Mouse (Mus musculus) urinary bladder, postnatal 14 days (tissue): ENCODE measurements around the gene Cisd3.

ENCODE experiments used
- DNase-seq: peaks from one replicate; pipeline ENCODE4 v3.0.0; 2021; ENCODE audit warnings: low spot score

The Cisd3 gene

DNA sequence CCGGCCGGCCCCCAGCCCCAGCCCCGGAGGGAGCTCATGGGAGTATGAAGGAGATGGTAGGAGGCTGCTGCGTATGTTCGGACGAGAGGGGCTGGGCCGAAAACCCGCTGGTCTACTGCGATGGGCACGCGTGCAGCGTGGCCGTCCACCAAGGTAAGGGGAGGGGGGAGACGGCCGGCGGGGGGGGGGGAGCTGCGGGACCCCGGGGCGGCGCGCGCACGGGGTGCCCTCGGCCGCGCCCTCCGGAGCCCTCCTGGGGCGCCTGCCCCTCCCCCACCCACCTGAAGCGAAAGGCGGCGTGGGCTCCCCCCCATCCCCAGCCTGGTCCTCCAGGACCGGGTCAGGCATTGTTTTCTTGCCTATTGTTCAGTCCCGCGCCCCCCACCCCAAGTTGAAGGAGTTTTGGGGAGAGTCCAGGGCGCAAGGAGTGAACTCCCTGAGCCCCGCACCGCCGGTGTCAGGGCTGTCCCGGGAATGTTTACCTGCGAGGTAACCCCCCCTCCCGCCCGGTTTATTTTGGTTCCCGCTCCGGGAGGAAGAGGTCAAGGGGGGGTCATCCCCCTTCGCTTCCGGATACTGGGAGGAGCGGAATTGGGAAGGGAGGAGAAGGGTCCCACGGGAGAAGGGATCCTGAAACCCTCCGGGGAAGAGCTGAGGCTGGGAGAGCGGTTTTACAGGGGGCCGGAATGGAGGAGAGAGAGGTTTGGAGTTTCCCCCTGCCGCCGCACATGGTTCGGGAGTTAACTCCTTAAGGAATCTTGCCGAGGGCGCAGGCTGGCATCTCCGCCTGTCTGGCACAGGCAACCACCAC lies 21.9 kb upstream of the Cisd3 start:
- DNase-seq = peak; percentile 50

DNA sequence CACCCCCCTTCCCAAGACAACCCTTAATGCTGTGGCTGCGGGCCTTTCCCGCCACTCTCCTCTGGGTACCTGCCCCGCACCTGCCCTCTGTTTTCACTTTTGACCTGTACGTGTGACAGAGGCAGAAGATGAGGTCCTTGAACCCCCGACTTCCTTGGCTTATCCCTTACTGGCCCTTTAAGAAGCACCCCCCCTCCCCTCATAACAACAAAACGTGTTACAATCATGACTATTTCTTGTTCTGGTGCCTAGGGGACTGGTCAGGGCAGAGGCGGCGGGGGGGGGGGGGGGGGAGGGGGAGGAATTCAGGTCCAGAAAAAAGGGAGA lies 21.3 kb upstream of the Cisd3 start:
- DNase-seq = no peak

DNA sequence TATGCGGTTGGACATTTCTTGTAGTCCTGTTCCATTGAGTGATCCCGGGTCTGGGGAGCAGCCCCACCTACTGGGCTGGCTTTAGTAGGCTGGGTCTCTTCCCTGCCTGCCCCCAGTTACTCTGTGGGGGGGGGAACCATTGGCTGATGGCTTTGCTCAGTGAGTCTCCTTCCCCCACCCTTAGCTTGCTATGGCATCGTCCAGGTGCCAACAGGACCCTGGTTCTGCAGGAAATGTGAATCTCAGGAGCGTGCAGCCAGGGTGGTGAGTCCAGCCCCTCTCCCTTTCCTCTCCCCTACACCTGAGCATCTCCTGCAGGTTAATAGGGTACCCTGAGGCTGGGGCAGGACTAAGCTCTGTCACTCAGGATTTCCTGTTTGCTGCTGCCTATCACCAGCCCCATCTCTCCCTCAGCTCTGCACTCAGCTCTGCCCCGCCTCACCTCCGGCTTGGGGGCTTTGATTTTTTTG lies 20.8 kb upstream of the Cisd3 start:
- no peak for DNase-seq

DNA sequence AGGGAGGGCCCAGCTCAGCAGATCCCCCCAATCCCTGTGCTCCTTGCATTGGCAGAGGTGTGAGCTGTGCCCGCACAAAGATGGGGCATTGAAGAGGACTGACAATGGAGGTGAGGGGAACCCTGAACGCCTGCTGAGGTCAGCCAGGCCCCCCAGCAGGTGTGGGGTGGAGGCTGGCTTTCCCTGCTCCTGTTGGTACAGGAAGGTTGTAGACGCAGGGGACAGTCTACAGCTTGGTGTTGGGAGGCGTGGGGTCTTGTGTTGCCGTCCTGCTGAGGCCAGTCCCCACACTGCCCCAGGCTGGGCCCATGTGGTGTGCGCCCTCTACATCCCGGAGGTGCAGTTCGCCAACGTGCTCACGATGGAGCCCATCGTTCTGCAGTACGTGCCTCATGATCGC lies 20.2 kb upstream of the Cisd3 start:
- DNase-seq = no peak

DNA sequence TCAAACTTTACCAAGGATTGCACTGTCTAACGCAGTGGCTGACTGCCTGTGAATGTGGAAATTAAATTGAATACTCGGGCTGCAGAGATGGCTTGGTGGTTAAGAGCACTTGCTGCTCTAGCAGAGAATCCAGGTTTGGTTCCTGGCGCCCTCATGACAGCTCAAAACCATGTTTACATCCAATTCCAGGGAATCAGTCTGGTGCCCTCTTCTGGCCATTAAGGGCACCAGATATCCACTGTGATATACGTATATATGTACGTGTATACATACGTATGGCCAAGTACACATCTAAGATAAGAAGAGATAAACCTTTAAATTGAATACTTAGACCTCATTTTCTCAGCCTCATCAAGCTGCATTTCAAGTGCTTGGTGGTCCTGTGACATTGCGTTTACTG lies 19.4 kb upstream of the Cisd3 start:
- no peak for DNase-seq

DNA sequence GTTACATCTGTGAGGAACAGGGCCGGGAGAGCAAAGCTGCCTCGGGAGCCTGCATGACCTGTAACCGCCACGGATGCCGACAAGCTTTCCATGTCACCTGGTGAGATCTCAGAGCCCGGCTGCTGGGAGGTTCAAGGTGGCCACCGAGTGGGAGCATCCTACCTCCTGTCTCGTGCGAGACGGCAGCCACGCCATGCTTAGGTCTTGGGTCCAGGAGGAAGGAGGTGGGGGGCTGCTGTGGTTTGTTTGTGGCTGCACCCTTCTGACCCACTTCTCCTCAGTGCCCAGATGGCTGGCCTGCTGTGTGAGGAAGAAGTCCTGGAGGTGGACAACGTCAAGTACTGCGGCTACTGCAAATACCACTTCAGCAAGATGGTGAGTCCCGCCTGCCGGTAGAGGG lies 18.8 kb upstream of the Cisd3 start:
- DNase-seq = no peak

DNA sequence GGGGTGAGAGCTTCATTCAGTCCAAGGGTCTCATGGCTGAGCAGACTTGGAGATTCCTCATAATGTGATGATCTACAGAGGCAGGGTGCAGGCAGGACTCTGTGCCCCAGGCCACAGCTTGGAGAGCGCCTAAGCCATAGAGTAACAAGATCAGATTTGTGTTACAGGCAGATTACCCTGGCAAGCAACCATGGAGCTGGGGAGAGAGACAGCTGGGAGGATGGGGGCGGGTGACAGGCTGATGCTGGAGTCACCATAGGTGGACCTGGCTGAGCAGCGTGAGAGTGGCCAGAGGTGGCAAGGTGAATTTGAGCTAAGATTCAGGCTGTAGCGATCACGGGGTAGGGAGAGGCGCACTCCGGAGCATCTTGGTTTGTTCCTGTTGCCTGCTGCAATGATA lies 17.5 kb upstream of the Cisd3 start:
- no peak for DNase-seq

DNA sequence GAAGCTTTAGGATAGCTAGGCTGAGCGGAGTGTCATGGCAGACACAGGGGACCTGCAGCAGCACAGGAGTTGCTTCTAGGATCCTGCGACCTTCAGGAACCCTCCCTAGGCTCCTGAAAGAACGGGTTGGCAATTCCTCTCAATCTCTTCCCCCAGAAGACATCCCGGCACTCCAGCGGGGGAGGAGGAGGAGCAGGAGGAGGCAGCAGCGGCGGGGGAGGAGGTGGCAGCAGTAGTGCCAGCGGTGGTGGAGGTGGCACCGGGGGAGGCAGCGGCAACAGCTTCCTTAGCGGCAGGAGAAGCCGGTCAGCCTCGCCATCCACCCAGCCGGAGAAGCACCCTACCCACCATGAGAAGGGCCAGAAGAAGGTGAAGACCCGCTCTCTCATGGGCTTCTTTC lies 16.4 kb upstream of the Cisd3 start:
- DNase-seq = no peak

DNA sequence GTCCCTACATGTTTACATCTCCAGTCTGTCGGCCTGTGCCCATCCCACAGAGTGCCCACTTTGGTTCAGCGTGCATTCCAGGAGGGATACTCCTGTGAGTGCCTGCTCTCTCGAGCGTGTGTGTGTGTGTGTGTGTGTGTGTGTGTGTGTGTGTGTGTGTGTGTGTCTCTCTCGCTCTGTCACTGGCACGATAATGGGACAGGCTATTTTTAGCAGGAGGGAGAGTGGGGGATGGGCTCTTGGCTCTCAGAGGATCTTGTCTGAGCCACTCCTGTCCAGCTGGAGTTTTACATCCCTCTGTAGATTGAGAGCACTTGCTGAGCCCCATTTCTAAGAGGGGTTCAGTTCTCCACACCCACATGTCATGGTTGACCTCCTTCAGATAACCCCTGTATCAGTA lies 15.8 kb upstream of the Cisd3 start:
- DNase-seq = peak; percentile 32

DNA sequence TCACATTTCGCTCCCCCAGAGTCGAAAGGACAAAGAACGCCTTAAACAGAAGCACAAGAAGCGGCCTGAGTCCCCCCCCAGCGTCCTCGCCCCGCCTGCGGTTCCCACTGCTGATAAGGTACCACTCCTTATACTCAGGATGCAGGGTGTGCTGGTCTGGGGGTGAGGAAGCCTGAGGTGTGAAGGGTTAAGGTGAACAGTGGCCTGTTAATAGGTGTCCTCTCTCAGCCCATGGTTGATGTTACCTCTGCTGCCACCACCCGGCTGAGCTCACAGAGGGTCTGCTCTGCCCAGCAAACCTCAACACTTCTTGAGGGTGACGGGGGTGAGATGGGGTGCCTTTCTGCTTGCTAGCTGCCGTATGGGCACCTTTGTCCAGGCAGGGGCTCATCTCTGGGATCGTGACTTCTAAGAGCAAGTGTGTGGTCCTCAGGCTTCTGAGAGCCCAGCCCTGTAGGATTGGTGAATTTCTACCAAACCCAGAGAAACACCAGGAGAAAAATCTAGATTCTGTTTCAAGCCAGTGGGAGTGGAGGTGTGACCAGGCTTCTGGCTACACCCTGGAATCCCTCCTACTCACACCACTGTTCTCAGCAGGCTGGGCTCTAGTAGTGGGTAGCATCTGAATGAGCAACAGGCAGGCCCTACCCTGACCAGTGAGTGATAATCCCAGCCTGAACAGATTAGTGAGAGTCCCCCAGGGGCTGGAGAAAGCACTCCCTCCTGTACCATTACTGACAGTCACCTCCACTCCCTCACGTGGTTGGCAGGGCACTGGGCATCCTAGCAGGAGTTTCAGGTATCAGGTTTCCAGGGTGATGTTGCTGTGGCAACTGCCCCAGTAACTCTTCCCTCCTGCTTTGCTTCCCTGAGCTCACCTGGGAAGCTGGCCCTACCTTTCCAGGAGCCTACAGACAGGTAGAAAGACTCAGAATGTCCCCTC lies 15.1 kb upstream of the Cisd3 start:
- DNase-seq = no peak

DNA sequence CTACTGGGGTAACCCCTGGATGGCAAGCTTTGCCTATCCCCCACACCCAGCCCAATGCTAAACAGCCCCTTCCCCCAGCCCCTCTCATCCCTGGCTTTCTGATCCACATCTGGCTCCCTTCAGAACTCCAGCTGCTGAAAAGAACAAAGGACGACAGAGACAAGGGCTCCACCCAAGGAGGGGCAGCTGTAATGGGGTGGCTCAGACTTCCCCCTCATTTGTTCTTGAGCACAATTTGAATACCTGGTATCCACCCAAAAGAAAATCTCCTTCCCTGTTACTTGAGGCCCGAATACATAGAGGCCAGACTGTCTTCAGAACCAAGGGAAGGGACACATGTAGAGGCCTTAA lies 14.5 kb upstream of the Cisd3 start:
- no peak for DNase-seq

DNA sequence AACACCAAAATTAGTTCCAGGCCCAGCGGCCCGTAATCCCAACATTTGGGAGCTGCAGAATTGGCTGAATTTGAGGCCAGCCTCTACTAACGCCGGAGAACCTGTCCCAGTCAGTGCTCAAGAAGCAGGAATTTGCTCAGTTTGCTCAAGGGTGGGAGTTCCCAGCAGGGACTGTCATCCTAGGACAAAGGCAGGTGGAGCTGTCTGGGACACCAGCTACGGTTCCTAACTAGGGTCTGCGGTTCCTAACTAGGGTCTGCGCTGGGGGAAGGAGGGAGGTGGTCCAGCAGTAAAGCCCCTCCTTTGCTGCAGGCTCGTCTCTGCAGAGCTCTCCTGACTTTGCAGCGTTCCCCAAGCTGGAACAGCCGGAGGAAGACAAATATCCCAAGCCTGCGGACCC lies 12.5 kb upstream of the Cisd3 start:
- DNase-seq = no peak

DNA sequence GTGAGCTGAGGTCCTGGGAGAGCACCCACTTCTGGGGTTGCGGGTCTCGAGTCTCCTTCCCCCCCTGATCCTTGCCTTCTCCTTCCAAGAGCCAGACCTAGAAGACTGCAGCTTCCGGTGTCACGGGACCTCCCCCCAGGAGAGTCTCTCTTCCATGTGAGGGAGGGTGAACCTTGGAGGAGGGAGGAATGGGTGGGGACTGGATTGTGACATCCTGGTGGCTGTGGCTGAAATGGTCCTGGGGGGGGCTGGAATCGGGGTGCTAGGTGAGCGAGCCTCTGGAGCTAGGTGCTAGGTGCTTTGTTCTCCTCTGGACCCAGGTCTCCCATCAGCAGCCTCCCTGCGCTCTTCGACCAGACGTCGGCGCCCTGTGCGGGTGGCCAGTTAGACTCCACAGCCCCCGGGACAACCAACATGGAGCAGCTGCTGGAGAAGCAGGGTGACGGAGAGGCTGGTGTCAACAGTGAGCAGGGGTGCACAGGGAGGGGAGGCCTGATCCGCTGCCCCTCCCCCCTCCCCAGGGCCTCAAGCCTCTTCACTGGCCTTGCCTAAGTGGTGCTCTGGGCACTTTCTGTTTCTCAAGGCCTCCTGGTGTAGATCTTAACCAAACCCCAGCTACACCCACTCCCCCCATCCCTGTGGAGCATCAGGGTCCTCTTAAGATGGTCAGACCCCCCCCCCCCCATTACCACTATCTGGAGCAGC lies 9.4 kb upstream of the Cisd3 start:
- DNase-seq = no peak

DNA sequence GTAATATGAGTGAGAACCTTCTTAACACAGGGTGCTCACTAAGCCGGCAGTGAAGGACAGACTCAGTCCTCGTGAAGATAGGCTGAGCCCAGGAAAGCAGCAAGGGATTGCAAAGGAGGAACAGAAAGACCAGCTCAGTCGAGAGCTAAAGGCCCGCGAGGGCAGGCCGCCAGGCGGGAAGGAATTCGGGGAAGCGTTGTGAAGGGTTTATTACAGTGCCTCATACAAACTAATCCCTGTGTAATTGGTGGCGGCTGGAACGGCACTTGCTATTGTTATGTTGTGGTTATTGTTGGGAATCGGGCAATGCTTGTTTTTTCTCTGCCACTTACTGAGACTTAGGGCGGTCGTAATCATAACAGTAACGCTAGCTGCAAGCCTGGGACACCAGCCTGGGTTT lies 8.2 kb upstream of the Cisd3 start:
- no peak for DNase-seq

DNA sequence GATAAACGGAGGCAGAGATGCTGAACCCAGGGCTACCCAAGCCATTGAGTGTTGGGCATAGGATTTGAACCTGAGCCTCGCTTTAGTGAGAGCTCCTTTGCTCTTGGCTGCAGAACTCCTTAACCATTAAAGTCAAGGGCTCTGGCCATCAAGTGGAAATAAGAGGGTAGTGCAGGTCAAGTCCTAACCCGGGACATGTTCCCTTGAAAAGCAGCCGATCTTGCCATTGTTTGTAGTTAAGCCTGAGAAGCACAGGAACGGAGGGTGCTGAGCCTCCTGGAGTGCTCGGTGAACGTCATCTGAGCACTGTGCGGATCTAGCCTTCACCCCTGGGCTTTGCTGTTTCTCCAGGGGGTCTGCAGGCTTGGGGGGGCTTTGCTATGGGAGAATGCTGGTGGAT lies 7.8 kb upstream of the Cisd3 start:
- DNase-seq = no peak

DNA sequence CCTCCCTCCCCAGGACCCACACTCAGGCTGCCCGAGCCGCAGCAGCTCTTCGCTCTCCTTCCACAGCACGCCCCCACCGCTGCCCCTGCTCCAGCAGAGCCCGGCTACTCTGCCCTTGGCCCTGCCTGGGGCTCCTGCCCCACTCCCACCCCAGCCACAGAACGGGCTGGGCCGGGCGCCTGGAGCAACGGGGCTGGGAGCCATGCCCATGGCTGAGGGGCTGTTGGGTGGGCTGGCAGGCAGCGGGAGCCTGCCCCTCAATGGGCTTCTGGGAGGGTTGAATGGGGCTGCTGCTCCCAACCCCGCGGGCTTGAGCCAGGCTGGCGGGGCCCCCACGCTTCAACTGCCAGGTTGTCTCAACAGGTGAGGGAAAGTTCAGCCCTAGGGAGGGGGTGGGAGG lies 7.3 kb upstream of the Cisd3 start:
- DNase-seq = no peak

DNA sequence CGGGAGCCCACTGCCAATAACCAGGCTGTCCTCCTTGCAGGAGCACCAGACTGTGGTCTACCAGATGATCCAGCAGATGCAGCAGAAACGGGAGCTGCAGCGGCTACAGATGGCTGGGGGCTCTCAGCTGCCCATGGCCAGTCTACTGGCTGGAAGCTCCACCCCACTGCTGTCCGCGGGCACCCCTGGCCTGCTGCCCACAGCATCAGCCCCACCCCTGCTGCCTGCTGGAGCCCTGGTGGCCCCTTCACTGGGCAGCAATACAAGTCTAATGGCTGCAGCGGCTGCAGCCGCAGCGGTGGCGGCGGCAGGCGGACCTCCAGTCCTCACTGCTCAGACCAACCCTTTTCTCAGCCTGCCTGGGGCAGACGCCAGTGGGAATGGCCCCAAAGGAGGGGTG lies 5.2 kb upstream of the Cisd3 start:
- no peak for DNase-seq

DNA sequence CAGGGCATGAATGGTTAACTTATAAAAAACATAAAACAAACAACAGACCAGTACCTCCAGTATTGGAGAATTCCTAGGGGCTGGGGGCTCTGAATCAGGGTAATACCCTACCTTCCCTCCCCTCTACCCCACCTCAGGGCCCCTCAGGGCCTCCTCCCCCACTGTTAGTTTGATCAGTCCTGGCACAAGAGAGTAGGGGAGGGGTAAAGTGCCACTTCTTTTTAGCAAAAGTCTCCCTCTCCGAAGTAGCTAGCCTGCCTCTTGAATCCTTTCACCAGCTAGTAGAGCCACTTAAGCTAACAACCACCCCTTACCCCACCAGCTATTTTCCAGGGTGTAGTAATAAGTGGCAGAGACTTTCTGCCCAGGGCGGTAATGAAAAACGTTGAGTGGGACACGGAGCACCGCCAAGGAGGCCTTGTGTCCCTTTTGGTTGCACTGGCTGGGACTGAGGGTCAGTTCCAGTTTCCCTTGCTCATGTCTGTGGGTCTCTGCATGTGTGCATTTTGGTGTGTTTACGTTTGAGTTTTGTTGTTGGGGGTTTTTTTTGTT lies 3.0 kb upstream of the Cisd3 start:
- DNase-seq = no peak

DNA sequence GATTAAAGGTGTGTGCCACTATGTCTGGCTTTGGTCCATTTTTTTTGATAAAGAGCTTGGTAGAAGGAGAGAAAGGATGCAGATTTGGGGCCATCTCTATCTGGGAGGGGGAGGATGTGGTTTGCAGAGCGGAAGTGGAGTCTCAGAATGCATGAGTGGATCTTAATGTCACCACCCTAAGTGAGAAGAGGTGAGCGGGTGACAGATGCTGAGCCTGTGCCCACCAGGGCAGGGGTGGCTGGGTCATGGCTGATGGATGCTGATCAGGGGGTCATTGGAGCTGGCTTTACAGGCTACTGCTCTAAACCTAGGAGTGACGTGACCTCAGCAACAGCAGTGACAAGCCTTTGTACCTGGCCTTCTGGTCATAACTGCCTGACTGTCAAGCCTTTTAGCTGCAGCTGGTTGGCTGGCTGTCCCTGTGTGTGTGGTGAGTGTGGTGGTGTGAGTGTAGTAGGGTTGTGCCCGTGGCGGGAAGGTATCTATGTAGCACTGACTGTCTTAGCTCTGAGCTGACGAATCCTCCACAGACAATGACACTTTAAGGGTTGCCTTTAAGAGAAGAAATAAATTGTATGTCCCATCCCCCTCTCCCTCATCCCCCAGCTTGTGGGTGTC lies 1.5 kb upstream of the Cisd3 start:
- no peak for DNase-seq

DNA sequence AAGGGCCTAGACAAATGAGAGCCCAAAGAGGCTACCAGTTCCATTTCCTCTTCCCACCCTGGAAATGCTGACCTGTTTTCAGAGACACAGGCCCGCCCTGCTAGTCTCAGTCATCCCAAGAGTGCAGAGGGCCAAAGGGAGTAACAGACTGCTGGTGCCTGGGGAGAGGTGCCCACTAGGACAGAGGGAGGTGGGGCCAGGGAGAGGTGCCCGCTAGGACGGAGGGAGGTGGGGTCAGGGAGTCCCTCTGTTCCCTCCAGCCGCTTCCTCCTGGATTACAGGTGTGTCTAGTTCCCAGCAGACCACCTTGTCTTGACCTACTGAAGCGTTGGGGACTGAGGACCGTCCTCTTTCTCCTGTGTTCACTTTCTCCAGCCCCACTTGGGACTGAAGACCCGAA lies 860 bp upstream of the Cisd3 start:
- no peak for DNase-seq

DNA sequence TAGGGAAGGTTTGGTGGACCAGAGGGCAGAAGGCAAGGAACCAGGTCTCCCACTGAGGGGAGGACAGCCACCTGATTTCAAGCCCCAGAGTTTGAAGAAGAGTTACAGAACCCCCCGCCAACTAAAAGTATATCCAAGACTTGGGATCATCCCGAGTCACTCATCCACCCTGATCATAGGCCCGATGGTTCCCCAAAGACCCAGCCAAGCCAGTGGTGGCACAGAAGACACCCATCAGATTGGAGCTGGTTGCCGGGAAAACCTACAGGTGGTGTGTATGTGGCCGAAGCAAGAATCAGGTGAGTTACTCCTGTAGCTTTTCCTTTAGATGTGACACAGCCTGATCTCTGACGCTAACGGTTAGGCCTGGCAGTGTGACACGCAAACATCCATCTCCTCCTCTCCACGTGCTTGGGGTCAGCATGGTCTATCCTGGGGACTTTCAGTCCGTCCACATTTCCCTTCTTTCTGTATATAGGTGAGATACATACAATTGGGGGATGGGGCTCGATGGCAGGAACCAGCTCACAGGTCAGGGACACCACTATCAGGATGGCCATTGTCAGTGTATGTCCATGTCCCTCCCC lies 789 bp downstream of the Cisd3 start:
- DNase-seq = no peak

DNA sequence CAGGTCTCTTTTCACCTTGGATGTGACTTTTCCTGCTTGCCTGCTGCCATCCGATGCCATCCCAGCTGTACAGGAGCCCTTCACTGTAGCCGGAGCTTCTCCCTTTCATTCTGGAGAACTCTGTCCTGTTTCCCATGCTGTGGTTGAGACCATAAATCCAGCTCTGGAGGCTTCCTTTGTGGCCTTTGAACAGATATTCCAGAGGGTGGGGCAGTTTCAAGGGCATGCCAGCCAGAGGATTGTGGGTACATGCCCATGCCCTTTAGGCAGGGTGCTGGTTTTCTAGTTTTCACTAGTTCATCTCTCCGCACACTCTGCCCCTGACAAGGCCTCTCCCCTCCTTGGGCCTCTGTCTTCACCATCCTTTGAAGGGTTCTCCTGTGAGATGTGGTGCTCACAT lies 1.4 kb downstream of the Cisd3 start:
- DNase-seq = no peak
